Comparison of ENCODE assay signal across 8 mouse cellular contexts in genomic region chr4:150239951-150240368, GRCm38 (mm10). TPM values are rescaled to one million over a fixed set of nuclear protein-coding genes. Genes with fewer than 3 reads are reported as not detected.
DNase-seq lines count a peak whose midpoint lies in the region; ATAC-seq and TF ChIP-seq lines count a peak whose summit lies in the region.

No protein-coding gene starts in this region.

- H3K4me2 ChIP-seq in embryonic facial prominence, embryonic 15.5 days (replicated peaks), result peak overlapping the region; percentile 57
- peak overlapping the region; percentile 71 for H3K4me2 ChIP-seq in heart, embryonic 14.5 days (ENCODE audit: low read length)
- H3K4me2 ChIP-seq in kidney, postnatal 0 days (ENCODE audit: low read length), result peak overlapping the region; percentile 66
- peak overlapping the region; percentile 86 for H3K4me2 ChIP-seq in liver, embryonic 12.5 days
- peak overlapping the region; percentile 61 for H3K4me2 ChIP-seq in stomach, embryonic 15.5 days

- H3K4me3 ChIP-seq in bone marrow macrophage, adult 2 months (ENCODE audit: insufficient read depth, low read length), result peak overlapping the region; percentile 88
- peak overlapping the region; percentile 82 for H3K4me3 ChIP-seq in embryonic facial prominence, embryonic 15.5 days (replicated peaks)
- peak overlapping the region; percentile 64 to 96 for H3K4me3 ChIP-seq in heart, embryonic 14.5 days (ENCODE audit: control insufficient read depth in 1 of 2, insufficient read depth in 1 of 2, low read depth in 1 of 2, low read length in 2 of 2)
- 0 out of 2 replicates have a peak overlapping the region, but pooled peaks have one; percentile 89 for H3K4me3 ChIP-seq in kidney, postnatal 0 days (replicated peaks; ENCODE audit: low read depth, low read length)
- H3K4me3 ChIP-seq in liver, embryonic 12.5 days, result peak overlapping the region; percentile 84
- H3K4me3 ChIP-seq in stomach, embryonic 15.5 days (replicated peaks), result peak overlapping the region; percentile 93

- no peak for TF ChIP-seq POLR2A in bone marrow macrophage, adult 2 months (IDR thresholded peaks at IDR 0.05; ENCODE audit: borderline replicate concordance, low read depth, low read length)

- no peaks in the 10 kb centered on the region for H3K9me3 ChIP-seq in embryonic facial prominence, embryonic 15.5 days (replicated peaks)
- no peaks in the 10 kb centered on the region for H3K9me3 ChIP-seq in heart, embryonic 14.5 days (ENCODE audit: control insufficient read depth, low read length)
- no peaks in the 10 kb centered on the region for H3K9me3 ChIP-seq in kidney, postnatal 0 days (replicated peaks; ENCODE audit: low read length)
- H3K9me3 ChIP-seq in liver, embryonic 12.5 days (replicated peaks), result no peaks in the 10 kb centered on the region
- H3K9me3 ChIP-seq in stomach, embryonic 15.5 days, result no peaks in the 10 kb centered on the region

- peaks cover 54% of the 10 kb centered on the region for H3K36me3 ChIP-seq in embryonic facial prominence, embryonic 15.5 days
- peaks cover 63% of the 10 kb centered on the region for H3K36me3 ChIP-seq in heart, embryonic 14.5 days (ENCODE audit: control insufficient read depth, insufficient read depth, low read length)
- H3K36me3 ChIP-seq in kidney, postnatal 0 days (ENCODE audit: insufficient read depth, low read length), result peaks cover 38% of the 10 kb centered on the region
- peaks cover 63% of the 10 kb centered on the region for H3K36me3 ChIP-seq in liver, embryonic 12.5 days
- H3K36me3 ChIP-seq in stomach, embryonic 15.5 days, result peaks cover 43% of the 10 kb centered on the region

- peaks cover 41% of the 10 kb centered on the region for H3K4me1 ChIP-seq in bone marrow macrophage, adult 2 months (ENCODE audit: control insufficient read depth, insufficient read depth, low read length)
- peaks cover 50% of the 10 kb centered on the region for H3K4me1 ChIP-seq in embryonic facial prominence, embryonic 15.5 days
- peaks cover 7 to 44% of the 10 kb centered on the region in 2 experiments for H3K4me1 ChIP-seq in heart, embryonic 14.5 days (ENCODE audit: control insufficient read depth in 2 of 2, insufficient read depth in 2 of 2, low read length in 2 of 2)
- H3K4me1 ChIP-seq in kidney, postnatal 0 days (replicated peaks; ENCODE audit: insufficient read depth, low read length), result peaks cover 16% of the 10 kb centered on the region
- H3K4me1 ChIP-seq in liver, embryonic 12.5 days, result peaks cover 63% of the 10 kb centered on the region
- peaks cover 38% of the 10 kb centered on the region for H3K4me1 ChIP-seq in stomach, embryonic 15.5 days

- no peak for ATAC-seq in embryonic facial prominence, embryonic 15.5 days (ENCODE audit: insufficient number of reproducible peaks, low FRiP score, low TSS enrichment, low read depth)
- ATAC-seq in heart, embryonic 14.5 days (ENCODE audit: insufficient number of reproducible peaks, insufficient read depth, low FRiP score, low read depth), result no peak
- ATAC-seq in kidney, postnatal 0 days (replicated peaks; ENCODE audit: low FRiP score, low read depth), result peak; percentile 19; the same call in 1 of the 2 replicates
- peak; percentile 1; the same call in 1 of the 2 replicates for ATAC-seq in liver, embryonic 12.5 days
- ATAC-seq in stomach, embryonic 15.5 days (ENCODE audit: insufficient read depth, low FRiP score, low read depth), result no peak

- H3K27me3 ChIP-seq in embryonic facial prominence, embryonic 15.5 days, result no peaks in the 10 kb centered on the region
- H3K27me3 ChIP-seq in heart, embryonic 14.5 days (ENCODE audit: control insufficient read depth, insufficient read depth, low read length), result no peaks in the 10 kb centered on the region
- no peaks in the 10 kb centered on the region for H3K27me3 ChIP-seq in kidney, postnatal 0 days (ENCODE audit: insufficient read depth, low read length)
- H3K27me3 ChIP-seq in liver, embryonic 12.5 days (replicated peaks), result no peaks in the 10 kb centered on the region
- H3K27me3 ChIP-seq in stomach, embryonic 15.5 days (replicated peaks), result no peaks in the 10 kb centered on the region

- peak overlapping the region; percentile 70 for H3K27ac ChIP-seq in bone marrow macrophage, adult 2 months (ENCODE audit: insufficient read depth, low read depth, low read length)
- peak overlapping the region; percentile 94 for H3K27ac ChIP-seq in embryonic facial prominence, embryonic 15.5 days (replicated peaks)
- peak overlapping the region; percentile 80 to 99 for H3K27ac ChIP-seq in heart, embryonic 14.5 days (replicated peaks in 1 of 2; ENCODE audit: control insufficient read depth in 1 of 2, insufficient read depth in 1 of 2, low read depth in 2 of 2, low read length in 2 of 2)
- peak overlapping the region; percentile 65 for H3K27ac ChIP-seq in kidney, postnatal 0 days
- H3K27ac ChIP-seq in liver, embryonic 12.5 days, result peak overlapping the region; percentile 91
- H3K27ac ChIP-seq in stomach, embryonic 15.5 days, result peak overlapping the region; percentile 97

- DNase-seq in CD4-positive, CD25-positive, alpha-beta regulatory T cell, adult 2 months (ENCODE audit: low read depth, low spot score), result peak; percentile 96
- DNase-seq in kidney, postnatal 0 days (ENCODE audit: low spot score), result peak; percentile 97
- DNase-seq in naive thymus-derived CD4-positive, alpha-beta T cell, adult 2 months (ENCODE audit: low read depth), result peak; percentile 98

- TF ChIP-seq CTCF in bone marrow macrophage, adult 2 months (IDR thresholded peaks at IDR 0.05; ENCODE audit: low read depth, low read length), result peak; percentile 91
- peak; percentile 100 for TF ChIP-seq CTCF in kidney, postnatal 0 days (IDR thresholded peaks at IDR 0.05; ENCODE audit: low read depth)

- no peak overlapping the region for H3K9ac ChIP-seq in embryonic facial prominence, embryonic 15.5 days
- H3K9ac ChIP-seq in heart, embryonic 14.5 days (ENCODE audit: low read length), result peak overlapping the region; percentile 99
- H3K9ac ChIP-seq in kidney, postnatal 0 days (ENCODE audit: low read depth, low read length), result no peak overlapping the region
- 0 out of 2 replicates have a peak overlapping the region, but pooled peaks have one; percentile 89 for H3K9ac ChIP-seq in liver, embryonic 12.5 days
- H3K9ac ChIP-seq in stomach, embryonic 15.5 days, result no peak overlapping the region

- WGBS in embryonic facial prominence, embryonic 15.5 days, result 17% methylated on average over 6 of the region's 6 CpGs
- 5% methylated on average over 6 of the region's 6 CpGs for WGBS in heart, embryonic 14.5 days
- WGBS in kidney, postnatal 0 days, result 11% methylated on average over 6 of the region's 6 CpGs
- WGBS in liver, embryonic 12.5 days (ENCODE audit: insufficient replicate concordance), result 3% methylated on average over 6 of the region's 6 CpGs
- 13% methylated on average over 6 of the region's 6 CpGs for WGBS in stomach, embryonic 15.5 days

RNA-seq across cellular contexts. Expression of gene Eno1, which starts 3.4 kb away (rescaled TPM):
- polyA plus RNA-seq in bone marrow macrophage, adult 2 months (2012; ENCODE audit: insufficient read depth, insufficient read length, missing spikeins), result 331 and 370 TPM in 2 replicates
- 1,331 and 1,435 TPM in 2 replicates for polyA plus RNA-seq in embryonic facial prominence, embryonic 15.5 days (2015; fragmentation: Nextera tagmentation; extraction: Ambion mirVana)
- polyA plus RNA-seq in heart, embryonic 14.5 days (2014; fragmentation: Nextera tagmentation; extraction: Ambion mirVana), result 1,771 and 1,859 TPM in 2 replicates
- 1,062 and 1,157 TPM in 2 replicates for polyA plus RNA-seq in kidney, postnatal 0 days (2015; fragmentation: Nextera tagmentation; extraction: Ambion mirVana)
- polyA plus RNA-seq in liver, embryonic 12.5 days (2016; fragmentation: Nextera tagmentation; extraction: Ambion mirVana), result 1,241 and 1,342 TPM in 2 replicates
- polyA plus RNA-seq in stomach, embryonic 15.5 days (2015; fragmentation: Nextera tagmentation; extraction: Ambion mirVana), result 1,302 and 1,597 TPM in 2 replicates

RNA-seq across cellular contexts. Expression of gene Car6, which starts 38.8 kb away (rescaled TPM):
- polyA plus RNA-seq in bone marrow macrophage, adult 2 months (2012; ENCODE audit: insufficient read depth, insufficient read length, missing spikeins), result not detected in 2 replicates
- 0.37 and 0.84 TPM in 2 replicates for polyA plus RNA-seq in embryonic facial prominence, embryonic 15.5 days (2015; fragmentation: Nextera tagmentation; extraction: Ambion mirVana)
- not detected in 2 replicates for polyA plus RNA-seq in heart, embryonic 14.5 days (2014; fragmentation: Nextera tagmentation; extraction: Ambion mirVana)
- polyA plus RNA-seq in kidney, postnatal 0 days (2015; fragmentation: Nextera tagmentation; extraction: Ambion mirVana), result not detected in 2 replicates
- polyA plus RNA-seq in liver, embryonic 12.5 days (2016; fragmentation: Nextera tagmentation; extraction: Ambion mirVana), result not detected in 2 replicates
- polyA plus RNA-seq in stomach, embryonic 15.5 days (2015; fragmentation: Nextera tagmentation; extraction: Ambion mirVana), result not detected in 2 replicates

RNA-seq across cellular contexts. Expression of gene Rere, which starts 41.5 kb away (rescaled TPM):
- polyA plus RNA-seq in bone marrow macrophage, adult 2 months (2012; ENCODE audit: insufficient read depth, insufficient read length, missing spikeins), result 77.7 and 90.2 TPM in 2 replicates
- polyA plus RNA-seq in embryonic facial prominence, embryonic 15.5 days (2015; fragmentation: Nextera tagmentation; extraction: Ambion mirVana), result 26.5 and 27.2 TPM in 2 replicates
- 25.9 and 28.5 TPM in 2 replicates for polyA plus RNA-seq in heart, embryonic 14.5 days (2014; fragmentation: Nextera tagmentation; extraction: Ambion mirVana)
- 29.1 and 29.8 TPM in 2 replicates for polyA plus RNA-seq in kidney, postnatal 0 days (2015; fragmentation: Nextera tagmentation; extraction: Ambion mirVana)
- polyA plus RNA-seq in liver, embryonic 12.5 days (2016; fragmentation: Nextera tagmentation; extraction: Ambion mirVana), result 11.6 and 12.8 TPM in 2 replicates
- 23.7 and 33.3 TPM in 2 replicates for polyA plus RNA-seq in stomach, embryonic 15.5 days (2015; fragmentation: Nextera tagmentation; extraction: Ambion mirVana)

Comparison
In these comparisons a context has a peak if more than half of its experiments do, and no peak if none do; other contexts are left out.
1. ATAC-seq: peak in kidney, postnatal 0 days (single experiment) and liver, embryonic 12.5 days (single experiment); none in embryonic facial prominence, embryonic 15.5 days (single experiment), heart, embryonic 14.5 days (single experiment) and stomach, embryonic 15.5 days (single experiment).
2. H3K9ac ChIP-seq: peak in heart, embryonic 14.5 days (single experiment) and liver, embryonic 12.5 days (single experiment); none in embryonic facial prominence, embryonic 15.5 days (single experiment), kidney, postnatal 0 days (single experiment) and stomach, embryonic 15.5 days (single experiment).
3. Peak in every context shown above with its lines, with median percentiles within 50 percentile points of each other: DNase-seq, H3K27ac ChIP-seq, H3K4me3 ChIP-seq and H3K4me2 ChIP-seq.